Mouse (Mus musculus): ENCODE data around the gene Tmem160. TPM values are rescaled to one million over a fixed set of nuclear protein-coding genes. Genes with fewer than 3 reads are reported as not detected.

Gene Tmem160
- total RNA-seq, 2 experiments from 2014 or later = 59.4 to 72.5 TPM

DNA sequence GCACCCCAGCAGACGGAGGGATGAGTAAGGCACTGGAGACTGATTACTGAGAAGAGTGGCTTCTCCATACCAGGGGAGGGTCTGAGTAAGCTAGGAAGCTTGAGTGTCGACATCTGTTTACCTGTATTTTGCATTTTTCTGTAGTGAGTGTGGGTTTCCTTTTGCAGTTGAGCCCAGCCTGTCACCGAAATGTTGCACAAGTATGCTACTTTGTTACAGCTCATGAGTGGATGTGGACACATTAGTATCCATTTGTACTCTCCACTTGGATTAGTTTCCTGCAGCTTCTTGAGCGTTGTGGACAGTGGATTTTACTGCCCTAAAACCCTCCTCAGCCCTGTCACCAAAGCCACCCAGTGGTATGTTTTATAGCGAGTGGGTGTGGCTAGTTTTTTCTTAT is 33.9 kb upstream of the Tmem160 start:
- 0 out of 2 replicates have a peak, but pooled peaks have one; percentile 7 for TF ChIP-seq CTCF (conservative IDR thresholded peaks at IDR 0.05)
- no peak overlapping the region for H3K4me3 ChIP-seq
- no peak for DNase-seq (ENCODE audit: low spot score in 2 of 2)
- H3K27ac ChIP-seq = no peak overlapping the region

- TF ChIP-seq CTCF (conservative IDR thresholded peaks at IDR 0.05) = no peak
- no peak overlapping the region for H3K4me3 ChIP-seq
- H3K27ac ChIP-seq = no peak overlapping the region
Observed at GRCm38 (mm10) chr7:16420493-16421118, 32.0 kb upstream of the Tmem160 start.

GRCm38 (mm10) chr7:16422222-16422856 is 30.2 kb upstream of the Tmem160 start:
- no peak for TF ChIP-seq CTCF (conservative IDR thresholded peaks at IDR 0.05)
- no peak overlapping the region for H3K4me3 ChIP-seq

More at GRCm38 (mm10) chr7:16420493-16421118, 32.0 kb upstream of the Tmem160 start:
- no peak for DNase-seq (ENCODE audit: low spot score in 2 of 2)

DNA sequence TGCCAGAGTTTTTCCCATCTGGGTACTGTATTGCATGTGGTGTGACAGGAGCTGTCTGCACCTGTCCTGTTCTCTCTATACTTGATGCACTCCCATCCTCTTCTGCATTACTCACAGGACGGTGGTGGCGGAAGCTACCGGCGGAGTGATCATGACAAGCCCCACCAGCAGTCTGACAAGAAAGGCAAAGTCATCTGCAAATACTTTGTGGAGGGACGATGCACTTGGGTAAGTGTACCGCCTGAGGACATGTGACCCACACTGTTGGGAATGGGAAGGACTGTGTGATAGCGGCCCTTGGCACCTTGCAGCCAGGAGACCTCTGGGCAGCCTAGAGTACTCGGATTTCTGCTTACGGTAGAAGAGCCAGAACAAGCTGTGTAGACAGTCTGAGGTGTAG is 28.8 kb upstream of the Tmem160 start:
- TF ChIP-seq CTCF (conservative IDR thresholded peaks at IDR 0.05) = no peak

More at GRCm38 (mm10) chr7:16422222-16422856, 30.2 kb upstream of the Tmem160 start:
- no peak for DNase-seq (ENCODE audit: low spot score in 2 of 2)
- H3K27ac ChIP-seq = no peak overlapping the region

GRCm38 (mm10) chr7:16425721-16426120 is 26.9 kb upstream of the Tmem160 start:
- no peak for DNase-seq (ENCODE audit: low spot score in 2 of 2)
- H3K27ac ChIP-seq = no peak overlapping the region
- H3K4me3 ChIP-seq = no peak overlapping the region
- no peak for TF ChIP-seq CTCF (conservative IDR thresholded peaks at IDR 0.05)

More for the DNA sequence above, 28.8 kb upstream of the Tmem160 start:
- DNase-seq (ENCODE audit: low spot score in 2 of 2) = no peak
- no peak overlapping the region for H3K27ac ChIP-seq
- no peak overlapping the region for H3K4me3 ChIP-seq

DNA sequence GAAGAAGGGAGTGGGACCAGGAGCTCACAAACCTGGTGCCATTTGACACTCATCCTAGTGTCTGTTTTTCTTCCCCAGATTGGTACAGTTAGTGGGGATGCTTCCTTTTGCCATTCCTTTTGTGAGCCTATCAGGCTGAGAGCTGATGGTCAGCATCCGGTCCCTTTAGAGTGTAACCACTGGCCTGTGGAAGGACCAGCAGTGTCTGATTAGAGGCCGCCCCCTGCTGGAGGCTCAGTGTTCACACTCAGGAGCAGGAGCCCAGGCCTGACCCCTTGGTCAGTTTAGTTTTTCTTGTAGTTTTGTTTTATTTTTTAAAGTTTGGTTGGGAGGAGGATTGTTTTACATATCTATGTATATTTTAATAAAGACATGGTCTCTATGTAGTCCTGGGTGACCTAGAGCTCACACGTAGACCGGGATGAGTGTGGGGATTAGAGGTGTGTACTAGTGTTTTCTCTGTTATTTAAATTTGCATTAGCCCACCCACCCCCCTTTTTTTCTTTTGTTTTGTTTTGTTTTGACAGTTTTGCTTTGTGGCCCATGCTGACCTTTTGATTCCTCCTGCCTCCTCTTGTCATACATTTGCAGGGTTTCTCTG is 26.4 kb upstream of the Tmem160 start:
- DNase-seq (ENCODE audit: low spot score in 2 of 2) = peak; percentile 66 to 75
- Histone ChIP-seq H3K4me3 (no peak overlapping the region), H3K27ac (no peak overlapping the region)
- peak; percentile 95 for TF ChIP-seq CTCF (conservative IDR thresholded peaks at IDR 0.05)

DNA sequence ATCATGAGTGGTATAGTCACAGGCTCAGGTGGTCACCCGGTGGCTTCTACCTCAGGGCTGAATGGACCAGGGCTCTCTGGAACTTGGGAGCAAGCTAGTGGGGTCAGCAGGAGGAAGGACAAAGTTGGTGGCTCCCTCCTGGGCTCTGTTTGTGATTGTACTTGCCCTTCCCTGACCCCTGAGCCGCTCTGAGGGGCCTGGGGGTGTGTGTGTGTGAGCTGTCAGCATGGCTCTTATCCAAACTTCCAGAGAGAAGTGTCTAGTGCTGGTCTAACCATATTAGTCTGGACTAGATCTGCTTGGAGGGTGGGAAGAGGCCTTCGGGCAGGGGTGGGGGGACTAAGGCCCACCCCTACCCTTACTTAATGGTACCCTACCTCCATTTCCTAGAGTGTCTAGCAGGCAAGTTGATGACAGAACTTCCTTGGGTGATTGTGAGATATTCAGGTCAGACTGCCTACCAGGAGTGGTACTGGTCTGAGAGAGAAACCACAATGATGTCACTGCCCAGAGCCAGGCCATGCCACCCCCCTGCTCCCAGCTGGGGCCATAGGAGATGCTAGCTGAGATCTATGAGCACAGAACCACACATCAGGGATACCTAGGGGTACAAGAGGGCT is 19.1 kb upstream of the Tmem160 start:
- H3K27ac ChIP-seq = no peak overlapping the region
- H3K4me3 ChIP-seq = no peak overlapping the region
- DNase-seq (ENCODE audit: low spot score in 2 of 2) = no peak
- TF ChIP-seq CTCF (conservative IDR thresholded peaks at IDR 0.05) = no peak

- no peak for TF ChIP-seq CTCF (conservative IDR thresholded peaks at IDR 0.05)
- peak in 1 of 2 experiments; percentile 13 for DNase-seq (ENCODE audit: low spot score in 2 of 2)
- no peak overlapping the region for H3K4me3 ChIP-seq
- H3K27ac ChIP-seq = no peak overlapping the region
Observed at GRCm38 (mm10) chr7:16435088-16435487, 17.5 kb upstream of the Tmem160 start.

GRCm38 (mm10) chr7:16441241-16441640 is 11.3 kb upstream of the Tmem160 start:
- no peak overlapping the region for H3K4me3 ChIP-seq
- no peak for DNase-seq (ENCODE audit: low spot score in 2 of 2)
- TF ChIP-seq CTCF (conservative IDR thresholded peaks at IDR 0.05) = peak; percentile 56
- H3K27ac ChIP-seq = no peak overlapping the region

DNA sequence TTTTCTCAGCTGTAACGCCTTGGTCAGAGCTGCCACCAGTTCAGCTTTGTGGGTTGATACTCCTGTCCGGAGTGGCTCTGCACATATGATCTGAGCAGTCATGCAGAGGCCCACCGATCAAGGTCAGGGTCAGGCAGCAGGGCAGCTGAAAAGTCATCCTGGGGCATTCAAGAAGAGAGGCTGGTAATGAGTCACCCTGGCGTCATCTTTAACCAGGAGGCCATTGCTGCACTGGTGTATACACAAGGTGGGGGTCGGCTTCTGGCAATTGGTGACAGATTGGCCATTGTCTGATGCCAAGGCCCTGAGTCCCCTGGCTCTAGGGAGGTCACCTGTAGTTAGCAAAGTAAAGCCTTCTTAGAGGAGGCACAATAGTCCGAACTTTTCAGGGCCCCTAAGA is 923 bp upstream of the Tmem160 start:
- no peak for DNase-seq (ENCODE audit: low spot score in 2 of 2)
- H3K27ac ChIP-seq = no peak overlapping the region
- no peak overlapping the region for H3K4me3 ChIP-seq
- no peak for TF ChIP-seq CTCF (conservative IDR thresholded peaks at IDR 0.05)

DNA sequence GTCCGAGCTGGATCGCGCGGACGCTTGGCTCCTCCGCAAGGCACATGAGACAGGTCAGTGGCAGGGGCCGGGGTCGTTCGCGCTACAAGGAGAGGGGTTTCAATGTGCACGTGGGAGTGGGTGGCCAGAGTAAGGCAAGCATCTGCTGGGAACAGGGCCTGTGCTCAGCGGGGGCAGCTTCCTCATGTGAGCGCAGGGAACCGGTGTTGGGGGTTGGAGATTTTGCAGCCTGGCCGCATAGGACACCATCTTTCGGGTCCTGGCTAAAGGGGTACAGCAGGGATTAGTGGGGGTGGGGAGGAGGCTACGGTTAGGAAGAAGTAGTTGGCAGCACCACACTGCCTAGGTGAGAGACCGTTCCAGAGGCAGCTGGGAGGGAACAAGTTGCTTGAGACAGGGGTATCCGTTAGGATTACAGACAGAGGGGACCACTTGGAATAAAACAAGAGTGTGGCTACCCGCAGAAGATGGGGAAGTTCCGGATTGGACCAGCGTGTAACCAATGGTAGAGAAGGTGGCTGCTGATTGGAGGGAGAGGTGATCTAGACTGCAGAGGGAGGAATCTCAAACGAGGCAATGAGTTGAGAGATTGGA is 636 bp downstream of the Tmem160 start:
- Histone ChIP-seq H3K27ac (peak overlapping the region; percentile 85), H3K4me3 (peak overlapping the region; percentile 84)
- TF ChIP-seq CTCF (conservative IDR thresholded peaks at IDR 0.05) = no peak
- peak; percentile 59 to 79 for DNase-seq (ENCODE audit: low spot score in 2 of 2)

DNA sequence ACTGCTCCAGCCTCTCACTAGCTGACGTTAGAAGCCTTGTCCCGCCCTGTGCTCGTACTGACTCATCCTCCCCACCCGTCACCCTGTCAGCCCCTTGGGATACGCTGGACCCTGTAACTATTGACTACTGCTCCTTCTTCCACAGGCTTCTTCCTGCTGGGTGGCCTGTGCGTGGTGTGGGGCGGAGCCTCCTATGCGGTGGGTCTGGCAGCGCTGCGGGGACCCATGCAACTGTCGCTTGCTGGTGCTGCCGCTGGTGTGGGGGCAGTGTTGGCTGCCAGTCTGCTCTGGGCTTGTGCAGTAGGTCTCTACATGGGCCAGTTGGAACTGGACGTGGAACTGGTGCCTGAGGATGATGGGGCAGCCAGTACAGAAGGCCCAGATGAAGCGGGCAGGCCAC is 2.4 kb downstream of the Tmem160 start:
- Histone ChIP-seq H3K4me3 (no peak overlapping the region), H3K27ac (no peak overlapping the region)
- TF ChIP-seq CTCF (conservative IDR thresholded peaks at IDR 0.05) = no peak
- DNase-seq (ENCODE audit: low spot score in 2 of 2) = no peak

- no peak for TF ChIP-seq CTCF (conservative IDR thresholded peaks at IDR 0.05)
- no peak overlapping the region for H3K4me3 ChIP-seq
- H3K27ac ChIP-seq = no peak overlapping the region
- no peak for DNase-seq (ENCODE audit: low spot score in 2 of 2)
Observed at GRCm38 (mm10) chr7:16456289-16456688, 3.7 kb downstream of the Tmem160 start.

Data from layer of hippocampus, adult 2 months (tissue).